Mouse (Mus musculus): ENCODE results near the gene Dmrta2.

Gene Dmrta2

DNA sequence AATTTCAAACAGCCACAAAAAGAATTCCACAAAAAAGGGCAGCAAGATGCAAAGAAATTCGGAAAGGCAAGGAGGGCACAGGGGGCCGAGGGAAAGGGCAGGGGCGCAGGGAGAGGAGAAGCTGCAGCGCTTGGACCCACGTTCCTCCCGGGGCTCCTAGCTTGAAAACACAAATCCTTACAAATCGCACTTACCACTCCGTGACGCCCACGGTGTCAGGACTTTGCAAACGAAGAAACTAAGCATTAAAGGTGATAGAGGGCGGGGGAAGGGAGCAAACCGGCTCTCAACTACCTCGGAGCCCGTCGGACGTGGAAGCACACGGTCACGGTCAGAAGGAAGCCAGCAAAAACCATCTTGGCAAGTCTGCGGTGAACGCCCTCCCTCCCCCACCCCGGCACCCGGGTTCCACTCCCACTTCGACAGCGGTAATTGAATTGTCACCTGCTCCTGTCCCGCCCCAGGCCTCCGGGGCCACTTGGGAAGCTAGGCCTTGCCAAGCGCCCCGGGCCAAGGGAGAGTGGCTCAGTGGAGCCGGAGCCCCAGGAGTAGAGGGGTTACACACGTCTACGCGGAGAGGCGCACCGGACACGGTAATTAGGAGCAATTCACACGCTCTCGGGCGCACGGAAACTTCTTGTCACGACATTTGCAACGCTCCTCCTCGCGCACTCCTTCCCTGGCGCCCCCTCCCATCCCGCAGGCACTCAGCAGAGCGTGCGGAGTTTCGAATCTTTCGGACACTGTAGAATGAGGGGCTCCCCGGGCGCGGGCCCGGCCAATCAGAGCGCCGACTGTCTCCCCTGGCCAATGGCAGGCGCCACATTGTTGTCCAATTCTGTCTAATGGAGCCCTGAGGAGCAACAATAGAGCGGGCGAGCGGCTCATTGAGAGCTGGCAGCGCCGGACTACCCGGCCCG lies at the start of gene Dmrta2:
Gene Dmrta2, plus strand, starts transcription at position 906 of the 920 bp plus-strand sequence.
- DNase-seq = no peak

GRCm38 (mm10) chr4:109929058-109929457 lies 48.8 kb upstream of the Dmrta2 start:
- DNase-seq = no peak

GRCm38 (mm10) chr4:109930445-109930844 lies 47.4 kb upstream of the Dmrta2 start:
- DNase-seq = no peak

GRCm38 (mm10) chr4:109930935-109931334 lies 46.9 kb upstream of the Dmrta2 start:
- no peak for DNase-seq

DNA sequence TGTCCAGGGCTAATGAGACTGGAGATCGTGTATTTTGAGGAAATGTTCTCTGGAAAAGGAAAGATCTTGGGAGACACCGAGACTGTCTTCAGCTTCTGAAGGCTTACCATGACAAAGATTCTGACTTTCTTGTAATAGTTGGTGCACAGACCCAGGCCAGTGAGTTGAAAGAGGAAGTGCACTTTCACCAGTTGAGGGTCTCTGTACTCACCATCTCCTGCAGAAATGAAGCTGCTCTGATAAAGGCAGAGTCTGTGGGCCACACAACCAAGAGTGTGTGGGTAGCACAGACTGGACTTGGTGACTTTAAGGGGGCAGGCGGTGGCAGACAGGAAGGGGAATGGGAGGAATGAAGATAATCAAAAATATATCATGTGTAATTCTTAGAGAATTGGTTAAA lies 41.3 kb upstream of the Dmrta2 start:
- no peak for DNase-seq

GRCm38 (mm10) chr4:109939291-109939690 lies 38.6 kb upstream of the Dmrta2 start:
- DNase-seq = no peak

DNA sequence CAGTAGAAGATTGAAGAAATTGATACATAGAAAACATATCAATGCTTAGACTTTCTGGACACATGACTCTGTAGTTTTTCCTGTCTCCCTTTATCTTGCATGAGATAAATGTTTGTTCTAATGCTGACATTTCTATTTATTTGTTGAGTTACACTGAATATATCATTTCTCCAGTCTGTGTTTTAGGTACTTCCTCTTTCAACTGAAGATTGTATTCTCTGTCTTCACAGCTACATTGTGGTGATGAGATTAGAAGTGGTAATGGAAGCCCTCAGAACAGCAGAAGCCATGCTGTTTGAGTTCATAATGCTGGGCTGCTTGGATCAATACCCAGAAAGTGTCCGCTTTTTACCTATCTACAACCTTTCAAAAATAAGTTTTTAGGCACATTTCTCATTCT lies 32.3 kb upstream of the Dmrta2 start:
- no peak for DNase-seq

GRCm38 (mm10) chr4:109949307-109949706 lies 28.5 kb upstream of the Dmrta2 start:
- DNase-seq = no peak

GRCm38 (mm10) chr4:109953509-109953908 lies 24.3 kb upstream of the Dmrta2 start:
- DNase-seq = no peak

DNA sequence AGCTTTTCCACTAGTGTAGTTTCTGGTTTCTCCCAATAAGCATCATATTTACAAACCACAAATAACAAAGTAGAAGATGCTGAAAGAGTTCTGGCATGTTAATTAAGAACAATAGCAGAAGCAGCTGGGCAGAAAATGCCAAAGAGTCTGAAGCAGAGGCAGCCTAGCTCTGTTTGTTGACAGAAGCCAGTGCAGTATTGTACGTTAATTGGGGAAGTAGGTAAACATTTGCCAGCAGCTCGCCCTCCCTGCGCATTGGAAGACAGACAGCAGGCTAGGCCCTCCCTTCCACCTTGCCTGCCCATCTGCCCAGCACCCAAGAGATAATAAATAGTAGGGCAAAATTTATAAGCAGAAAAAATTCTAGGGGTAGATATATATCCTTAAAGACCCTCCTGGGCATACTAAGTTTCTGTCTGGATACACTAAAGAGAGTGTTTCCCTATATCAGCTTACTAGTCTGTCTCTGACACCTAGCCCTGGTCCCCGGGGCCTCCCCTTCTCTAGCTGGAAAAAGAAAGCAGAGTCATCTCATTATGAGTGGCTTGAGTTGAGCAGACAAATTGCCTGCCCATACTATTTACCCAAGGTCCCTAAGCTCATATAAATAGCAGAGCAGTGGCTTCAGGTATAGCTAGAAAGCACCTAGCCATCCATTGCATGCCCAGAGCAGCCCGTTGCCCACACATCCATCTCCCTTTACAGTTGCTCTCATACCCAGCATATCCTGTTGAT lies 17.5 kb upstream of the Dmrta2 start:
- DNase-seq = no peak

DNA sequence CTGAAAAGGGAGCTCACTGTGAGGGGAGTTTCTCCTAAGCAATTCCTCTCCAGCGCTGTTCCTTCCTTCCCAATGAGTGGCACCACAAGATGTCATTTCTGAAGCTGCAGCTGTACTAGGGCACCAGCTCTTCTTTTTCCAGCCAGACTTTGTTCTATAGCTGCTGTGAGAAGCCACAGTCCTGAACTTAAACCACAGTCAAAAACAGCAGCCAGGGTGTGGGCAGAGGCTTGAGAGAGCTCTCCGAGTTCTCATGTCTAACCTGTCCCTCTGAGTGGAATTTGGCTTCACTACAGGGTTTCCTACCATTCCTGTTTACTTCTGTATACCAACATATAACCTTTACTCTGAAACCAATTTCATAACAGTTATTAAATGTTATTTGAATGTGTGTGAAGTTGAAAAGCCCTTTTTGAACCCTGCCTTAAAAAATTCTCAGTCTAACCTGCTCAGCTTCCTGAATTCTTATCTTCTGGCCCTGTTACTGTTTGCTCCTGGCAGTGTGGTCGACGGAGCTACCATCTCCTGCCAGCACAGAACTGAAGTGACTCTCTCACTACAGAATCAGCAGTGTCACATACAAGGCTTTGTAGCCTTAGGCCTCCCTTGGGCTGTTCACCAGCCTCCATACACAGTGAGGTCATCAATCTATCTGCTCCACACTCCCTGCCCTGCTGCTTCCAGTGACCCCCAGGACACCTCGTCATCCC lies 14.1 kb upstream of the Dmrta2 start:
- DNase-seq = no peak

GRCm38 (mm10) chr4:109969561-109969960 lies 8.3 kb upstream of the Dmrta2 start:
- DNase-seq = no peak

DNA sequence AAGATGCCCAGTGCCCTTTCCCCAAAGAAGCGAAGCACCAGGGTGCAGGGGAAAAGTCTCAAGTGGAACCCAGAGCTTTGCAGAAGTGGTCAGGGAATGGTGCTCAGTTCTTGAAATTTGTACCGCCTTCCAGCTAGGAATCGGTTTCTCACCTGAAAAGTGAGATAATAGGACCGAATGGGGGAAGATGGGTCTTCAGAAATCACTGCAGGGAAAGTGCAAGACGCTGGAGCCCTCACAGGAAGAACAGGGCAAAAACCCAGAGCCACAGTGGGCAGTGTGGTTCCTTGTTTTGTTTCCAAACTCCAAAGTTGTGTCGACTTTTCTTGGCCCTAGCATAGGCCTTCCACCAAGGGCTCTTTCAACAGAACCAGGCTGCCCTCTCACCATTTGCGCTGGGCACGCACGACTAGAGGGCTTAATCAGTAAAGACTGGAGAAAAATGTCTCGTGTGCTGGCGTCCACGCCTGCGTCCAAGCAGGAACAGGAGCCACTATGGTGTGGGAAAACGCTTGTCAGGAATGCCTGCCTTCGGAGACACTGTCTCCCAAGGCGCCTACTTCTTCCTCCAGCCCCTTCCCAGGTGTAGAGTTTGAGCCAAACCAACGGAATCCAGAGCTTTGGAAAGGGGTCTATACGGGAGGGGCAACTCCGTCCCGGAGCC lies 3.7 kb upstream of the Dmrta2 start:
- no peak for DNase-seq

DNA sequence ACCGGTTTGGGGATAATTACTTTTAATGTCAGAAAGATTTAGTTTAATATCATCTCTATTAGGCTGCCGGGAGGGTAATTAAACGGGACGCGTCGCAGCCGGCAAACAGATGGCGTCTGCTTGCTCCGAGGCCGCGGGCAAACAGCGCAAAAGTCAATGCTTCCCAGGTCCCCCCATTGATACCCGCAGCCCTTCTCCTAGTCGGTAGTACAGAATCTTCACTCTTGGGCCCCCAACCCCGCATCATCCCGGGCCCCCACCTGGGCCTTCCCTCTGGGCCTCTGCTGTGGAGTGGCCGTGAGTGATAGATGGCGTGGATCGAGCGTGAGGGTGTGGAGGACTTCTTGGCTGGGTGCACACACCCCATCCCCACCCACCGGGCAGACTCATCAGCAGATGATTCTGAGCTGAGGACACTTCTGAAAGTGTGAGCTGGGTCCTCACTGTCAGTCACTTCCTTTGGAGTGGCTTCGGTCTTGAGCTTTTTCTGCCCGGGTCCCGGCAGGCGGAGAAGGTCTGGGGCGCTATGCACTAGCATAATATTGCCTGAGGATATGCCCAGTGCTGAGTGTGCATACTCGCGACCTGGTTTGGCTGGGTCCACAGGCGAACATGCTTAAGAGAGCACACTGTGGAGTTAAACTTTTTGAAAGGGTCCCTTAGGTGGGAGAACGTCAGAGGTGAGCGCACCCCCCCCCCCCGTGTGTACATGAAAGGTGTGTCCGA lies 3.0 kb upstream of the Dmrta2 start:
- no peak for DNase-seq

DNA sequence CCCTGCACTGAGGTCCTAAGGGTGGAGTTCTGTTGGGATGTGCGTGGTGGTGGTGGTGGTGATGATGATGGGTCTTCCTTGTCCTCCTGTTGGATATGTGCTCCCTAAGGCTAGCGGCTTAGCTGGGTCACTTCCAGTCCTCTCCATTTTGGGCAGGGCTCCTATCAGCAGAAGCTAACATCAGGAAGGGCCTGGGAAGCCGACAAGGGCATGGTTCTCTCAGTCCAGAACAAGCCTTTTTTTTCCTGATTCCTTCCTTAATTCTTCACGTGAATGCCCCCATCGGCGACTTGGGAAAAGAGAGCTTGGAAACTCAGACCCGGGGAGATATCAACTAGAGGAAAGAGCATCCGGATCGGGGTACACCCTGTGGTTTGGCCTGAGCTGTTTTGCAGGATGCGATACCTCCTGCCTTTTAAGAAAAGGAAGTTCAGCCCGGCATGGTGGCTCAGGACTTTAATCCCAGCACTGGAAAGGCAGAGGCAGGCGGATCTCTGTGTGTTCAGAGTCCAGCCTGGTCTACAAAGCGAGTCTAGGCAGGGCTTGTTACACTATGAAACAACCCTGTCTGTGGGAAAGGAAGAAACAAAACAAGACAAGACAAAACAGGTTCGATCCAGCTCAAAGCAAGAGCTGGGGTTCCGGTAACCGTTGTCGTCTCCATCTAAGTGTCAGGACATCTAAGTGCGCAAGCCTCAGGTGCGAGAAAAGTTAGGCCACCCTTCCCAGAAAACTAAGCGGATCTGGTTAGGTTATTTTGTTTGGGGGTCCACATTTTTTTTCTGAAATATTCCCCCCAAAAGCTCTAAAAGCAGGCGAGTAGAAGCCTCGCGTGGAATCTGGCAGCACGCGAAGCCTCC lies 2.2 kb upstream of the Dmrta2 start:
- no peak for DNase-seq

GRCm38 (mm10) chr4:109976273-109977147 lies 1.3 kb upstream of the Dmrta2 start:
- DNase-seq = no peak

GRCm38 (mm10) chr4:109978068-109978857 lies 410 bp downstream of the Dmrta2 start:
- no peak for DNase-seq

DNA sequence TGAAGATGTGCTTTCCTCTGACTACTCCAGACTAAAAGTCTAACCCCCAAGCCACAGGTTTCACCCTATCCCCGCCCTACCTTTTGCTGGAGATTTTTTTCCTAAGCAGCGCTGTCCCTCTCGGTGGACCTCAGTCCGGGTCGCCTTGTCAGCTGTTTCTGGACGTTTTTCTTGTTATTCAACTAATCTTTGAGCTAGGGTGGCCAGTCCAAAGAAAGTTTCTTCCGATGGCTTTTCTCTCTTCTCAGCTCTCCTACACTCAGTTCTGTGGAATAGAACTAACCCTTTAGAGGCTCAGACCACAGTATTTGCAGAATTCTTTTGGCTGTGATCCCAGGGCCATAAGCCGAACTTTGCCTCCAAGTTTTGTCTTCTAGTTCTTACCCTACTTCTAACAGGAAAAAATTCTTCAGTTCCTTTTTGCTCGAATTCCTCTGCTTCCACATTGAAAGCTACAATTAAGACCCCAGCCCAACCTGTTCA lies 1.0 kb downstream of the Dmrta2 start:
- DNase-seq = no peak

Data from cerebellum, adult 9-11 months (tissue).